Mouse (Mus musculus) forebrain, embryonic 16.5 days (tissue): ENCODE data around the gene Tap2. TPM values are rescaled to one million over a fixed set of nuclear protein-coding genes. Genes with fewer than 3 reads are reported as not detected.

Experiments used
- ATAC-seq: fragments of 200-750 bp; cut with Nextera tagmentation; 2 replicates; pipeline ENCODE4 v1.8.0; 2017; ENCODE audit warnings: mild to moderate bottlenecking, moderate library complexity
- H3K27ac ChIP-seq: fragments of 300-500 bp; sonication (generic); 2 replicates; pipeline ENCODE4 v1.5.1; 2014; ENCODE audit warnings: low read length, control low read depth
- H3K27me3 ChIP-seq: fragments of 300-500 bp; sonication (generic); replicated peaks from 2 replicates; pipeline ENCODE4 v1.6.1; 2014; ENCODE audit warnings: low read length; ENCODE audit not compliant: control insufficient read depth, insufficient read depth
- H3K36me3 ChIP-seq: fragments of 300-500 bp; sonication (generic); 2 replicates; pipeline ENCODE4 v1.6.1; 2014; ENCODE audit not compliant: control insufficient read depth, insufficient read depth
- H3K4me1 ChIP-seq: fragments of 300-500 bp; sonication (generic); replicated peaks from 2 replicates; pipeline ENCODE4 v1.6.1; 2014; ENCODE audit warnings: low read length; ENCODE audit not compliant: control insufficient read depth, insufficient read depth
- H3K4me2 ChIP-seq: fragments of 300-500 bp; sonication (generic); 2 replicates; pipeline ENCODE4 v1.6.1; 2014; ENCODE audit warnings: mild to moderate bottlenecking, low read length, control low read depth
- H3K4me3 ChIP-seq: fragments of 300-500 bp; sonication (generic); replicated peaks from 2 replicates; pipeline ENCODE4 v1.5.1; 2014; ENCODE audit warnings: mild to moderate bottlenecking, low read length, control low read depth
- H3K9ac ChIP-seq: fragments of 300-500 bp; sonication (generic); replicated peaks from 2 replicates; pipeline ENCODE4 v1.6.1; 2014; ENCODE audit warnings: low read depth, low read length, control low read depth
- H3K9me3 ChIP-seq: fragments of 300-500 bp; sonication (generic); 2 replicates; pipeline ENCODE4 v1.6.1; 2016; ENCODE audit warnings: low read length; ENCODE audit not compliant: control insufficient read depth
- WGBS: fragments of 180-500 bp; shearing (Covaris S2); extraction: QIAGEN DNeasy Blood & Tissue Kit; methylation state at CpG from one replicate; pipeline ENCODE4 v1.1.7; 2014; 5-methylcytosine and 5-hydroxymethylcytosine counted together
- polyA plus RNA-seq: library from polyadenylated mRNA; unstranded; fragments of >200 nt; fragmentation: Nextera tagmentation; extraction: Ambion mirVana; gene quantifications from 2 replicates; pipeline ENCODE4 v1.2.1, GENCODE M21; 2015

Gene Tap2
- polyA plus RNA-seq, 1 experiment from 2014 or later, result 1.6 TPM

DNA sequence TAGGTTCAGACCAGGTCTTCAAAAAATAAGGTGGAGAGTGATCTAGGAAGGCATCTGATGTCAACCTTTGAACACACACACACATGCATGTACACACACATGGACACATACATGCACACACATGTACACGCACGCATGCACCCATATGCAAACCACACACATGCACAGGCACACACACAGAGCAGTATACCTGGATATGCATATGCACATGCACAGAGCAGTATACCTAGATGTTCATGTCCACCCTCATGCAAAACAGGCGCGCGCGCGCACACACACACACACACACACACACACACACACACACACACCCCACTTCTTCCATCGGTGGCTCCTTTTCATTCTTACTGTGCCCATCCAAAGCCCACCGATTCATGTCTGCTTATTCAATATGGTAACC is 4.5 kb downstream of the Tap2 start:
- Histone ChIP-seq H3K27me3 (peaks cover 36% of the 10 kb centered on the region), H3K9ac (no peak overlapping the region)
- 95% methylated on average over 9 of the region's 9 CpGs for WGBS

DNA sequence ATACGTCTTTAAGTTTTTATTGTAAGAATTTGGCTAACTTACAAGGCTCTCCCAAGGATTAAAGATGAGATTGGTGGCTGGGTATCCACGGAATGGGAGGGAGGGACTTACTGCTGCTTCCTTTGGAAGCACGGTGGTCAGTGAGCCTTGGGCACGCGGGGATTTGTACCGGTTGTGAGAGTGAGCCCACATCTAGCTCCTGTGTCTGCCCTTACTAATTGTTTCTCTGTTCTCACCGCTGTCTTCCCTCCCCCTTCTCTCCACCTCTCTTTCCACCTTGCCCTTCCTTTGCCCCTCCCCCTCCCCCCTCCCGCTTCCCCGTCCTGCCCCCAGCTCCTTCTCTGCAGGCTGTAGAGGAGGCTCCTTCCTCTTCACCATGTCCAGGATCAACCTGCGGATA is 5.1 kb downstream of the Tap2 start:
- Histone ChIP-seq H3K36me3 (no peaks in the 10 kb centered on the region), H3K4me1 (peaks cover 11% of the 10 kb centered on the region), H3K27me3 (peaks cover 38% of the 10 kb centered on the region), H3K27ac (no peak overlapping the region), H3K4me2 (no peak overlapping the region), H3K9me3 (no peaks in the 10 kb centered on the region), H3K9ac (no peak overlapping the region), H3K4me3 (no peak overlapping the region)
- 26% methylated on average over 10 of the region's 10 CpGs for WGBS
- ATAC-seq, result no peak

More for the DNA sequence above, 4.5 kb downstream of the Tap2 start:
- no peak overlapping the region for H3K27ac ChIP-seq
- H3K4me3 ChIP-seq, result no peak overlapping the region
- no peaks in the 10 kb centered on the region for H3K9me3 ChIP-seq
- ATAC-seq, result no peak
- peaks cover 11% of the 10 kb centered on the region for H3K4me1 ChIP-seq
- H3K36me3 ChIP-seq, result no peaks in the 10 kb centered on the region
- no peak overlapping the region for H3K4me2 ChIP-seq

DNA sequence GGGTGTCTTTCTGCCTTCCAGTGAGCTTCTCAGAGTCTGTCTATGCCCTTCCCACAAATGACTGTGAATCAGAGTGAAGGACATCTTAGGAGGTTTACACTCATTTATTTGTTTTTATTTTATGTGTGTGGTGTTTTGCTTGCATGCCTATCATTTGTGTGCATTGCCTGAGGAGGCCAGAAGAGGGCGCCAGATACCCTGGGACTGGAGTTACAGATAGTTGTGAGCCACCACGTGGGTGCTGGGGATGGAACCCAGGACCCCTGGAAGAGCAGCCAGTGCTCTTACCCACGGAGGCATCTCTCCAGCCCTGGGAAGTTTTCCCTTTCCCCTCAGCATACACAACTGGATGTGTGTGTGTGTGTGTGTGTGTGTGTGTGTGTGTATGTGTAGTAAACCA is 6.4 kb downstream of the Tap2 start:
- H3K4me3 ChIP-seq, result no peak overlapping the region
- H3K27ac ChIP-seq, result no peak overlapping the region
- peaks cover 44% of the 10 kb centered on the region for H3K27me3 ChIP-seq
- WGBS, result 42% methylated on average over 3 of the region's 3 CpGs
- H3K9ac ChIP-seq, result no peak overlapping the region
- H3K4me2 ChIP-seq, result no peak overlapping the region
- no peaks in the 10 kb centered on the region for H3K36me3 ChIP-seq
- H3K4me1 ChIP-seq, result peaks cover 10% of the 10 kb centered on the region
- ATAC-seq, result no peak
- no peaks in the 10 kb centered on the region for H3K9me3 ChIP-seq

DNA sequence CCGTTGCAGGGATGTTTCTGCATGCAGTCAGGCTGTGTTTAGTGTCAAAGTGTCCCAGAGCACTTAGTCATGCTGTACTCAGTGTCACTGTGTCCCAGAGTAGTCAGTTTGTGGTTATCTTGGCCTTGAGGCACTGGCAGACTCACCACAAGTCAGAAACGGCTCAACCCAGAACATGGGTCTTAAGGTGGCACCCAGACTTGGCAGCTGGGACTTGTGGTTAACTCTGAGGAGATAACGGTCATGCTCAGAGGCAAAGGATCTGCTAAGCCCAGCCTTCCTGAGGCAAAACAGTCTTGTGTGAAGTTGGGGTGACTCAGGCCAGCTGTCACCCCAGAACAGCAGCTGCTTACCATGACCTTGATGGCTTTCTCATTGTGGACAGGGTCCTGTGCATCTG is 7.3 kb downstream of the Tap2 start:
- H3K9me3 ChIP-seq, result no peaks in the 10 kb centered on the region
- H3K4me3 ChIP-seq, result no peak overlapping the region
- H3K27me3 ChIP-seq, result peaks cover 39% of the 10 kb centered on the region
- WGBS, result 78% methylated on average over 3 of the region's 3 CpGs
- H3K4me1 ChIP-seq, result peaks cover 5% of the 10 kb centered on the region; the same call in 1 of the 2 replicates
- no peak overlapping the region for H3K27ac ChIP-seq
- no peak overlapping the region for H3K9ac ChIP-seq
- no peak for ATAC-seq
- H3K36me3 ChIP-seq, result no peaks in the 10 kb centered on the region
- H3K4me2 ChIP-seq, result no peak overlapping the region

DNA sequence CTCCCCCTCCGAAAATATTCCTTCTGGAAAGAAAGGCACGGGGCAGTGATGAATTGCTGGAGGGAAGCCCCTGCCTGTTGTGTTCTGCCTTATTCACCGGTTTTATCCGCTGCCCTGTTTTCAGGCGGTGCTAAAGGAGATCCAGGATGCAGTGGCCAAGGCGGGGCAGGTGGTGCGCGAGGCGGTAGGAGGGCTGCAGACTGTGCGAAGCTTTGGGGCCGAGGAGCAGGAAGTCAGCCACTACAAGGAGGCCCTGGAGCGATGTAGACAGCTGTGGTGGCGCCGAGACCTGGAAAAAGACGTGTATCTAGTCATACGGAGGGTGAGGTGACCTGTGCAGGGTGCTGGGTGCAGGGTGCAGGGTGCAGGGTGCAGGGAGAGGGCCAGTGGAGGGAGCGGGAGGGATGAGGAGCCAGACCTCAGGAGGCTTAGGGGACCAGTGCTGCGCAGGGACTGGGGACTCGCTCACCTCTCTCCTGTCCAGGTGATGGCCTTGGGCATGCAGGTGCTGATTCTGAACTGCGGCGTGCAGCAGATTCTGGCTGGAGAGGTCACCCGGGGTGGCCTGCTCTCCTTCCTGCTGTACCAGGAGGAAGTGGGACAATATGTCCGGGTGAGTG is 8.5 kb downstream of the Tap2 start:
- Histone ChIP-seq H3K27me3 (peaks cover 30% of the 10 kb centered on the region), H3K4me2 (no peak overlapping the region), H3K36me3 (no peaks in the 10 kb centered on the region), H3K9me3 (no peaks in the 10 kb centered on the region), H3K27ac (no peak overlapping the region), H3K4me3 (no peak overlapping the region), H3K9ac (no peak overlapping the region), H3K4me1 (peaks cover 5% of the 10 kb centered on the region; the same call in 1 of the 2 replicates)
- WGBS, result 14% methylated on average over 22 of the region's 23 CpGs
- ATAC-seq, result no peak

DNA sequence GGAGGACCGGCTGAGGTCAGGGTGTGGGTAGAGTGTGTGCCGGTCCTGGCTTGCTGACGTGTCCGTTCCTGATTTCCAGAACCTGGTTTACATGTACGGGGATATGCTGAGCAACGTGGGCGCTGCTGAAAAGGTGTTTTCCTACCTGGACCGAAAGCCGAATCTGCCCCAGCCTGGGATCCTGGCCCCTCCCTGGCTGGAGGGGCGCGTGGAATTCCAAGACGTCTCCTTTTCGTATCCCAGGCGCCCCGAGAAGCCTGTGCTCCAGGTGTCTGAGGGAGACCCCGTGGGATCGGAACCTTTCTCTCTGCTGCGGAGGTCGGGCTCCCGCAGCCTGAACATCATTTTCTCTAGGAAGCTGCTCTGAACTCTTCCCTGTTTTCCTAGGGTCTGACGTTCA is 10.6 kb downstream of the Tap2 start:
- no peaks in the 10 kb centered on the region for H3K9me3 ChIP-seq
- peaks cover 30% of the 10 kb centered on the region for H3K27me3 ChIP-seq
- no peaks in the 10 kb centered on the region for H3K36me3 ChIP-seq
- no peak overlapping the region for H3K9ac ChIP-seq
- no peak overlapping the region for H3K4me2 ChIP-seq
- WGBS, result 36% methylated on average over 21 of the region's 21 CpGs
- H3K4me1 ChIP-seq, result peaks cover 5% of the 10 kb centered on the region; the same call in 1 of the 2 replicates
- no peak for ATAC-seq
- H3K4me3 ChIP-seq, result no peak overlapping the region
- no peak overlapping the region for H3K27ac ChIP-seq

DNA sequence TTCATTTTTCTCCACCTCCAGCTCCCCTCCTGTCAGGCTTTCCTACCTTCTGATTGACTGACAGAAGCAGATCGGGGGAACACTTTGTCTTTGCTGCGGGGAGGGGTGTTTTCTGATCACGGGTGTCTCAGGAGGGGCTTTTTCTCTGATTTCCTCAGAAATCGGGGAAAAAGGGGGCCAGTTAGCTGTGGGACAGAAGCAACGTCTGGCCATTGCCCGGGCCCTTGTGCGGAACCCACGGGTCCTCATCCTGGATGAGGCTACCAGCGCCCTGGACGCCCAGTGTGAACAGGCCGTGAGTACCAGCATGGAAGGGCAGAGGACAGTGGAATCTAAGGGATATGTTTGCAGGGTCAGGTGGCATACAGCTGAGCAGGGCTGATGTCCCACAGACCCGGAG is 11.8 kb downstream of the Tap2 start:
- Histone ChIP-seq H3K36me3 (no peaks in the 10 kb centered on the region), H3K9ac (no peak overlapping the region), H3K27me3 (peaks cover 30% of the 10 kb centered on the region), H3K9me3 (no peaks in the 10 kb centered on the region), H3K4me1 (peaks cover 5% of the 10 kb centered on the region; the same call in 1 of the 2 replicates), H3K4me3 (no peak overlapping the region), H3K27ac (no peak overlapping the region), H3K4me2 (no peak overlapping the region)
- WGBS, result 84% methylated on average over 12 of the region's 12 CpGs
- ATAC-seq, result no peak

DNA sequence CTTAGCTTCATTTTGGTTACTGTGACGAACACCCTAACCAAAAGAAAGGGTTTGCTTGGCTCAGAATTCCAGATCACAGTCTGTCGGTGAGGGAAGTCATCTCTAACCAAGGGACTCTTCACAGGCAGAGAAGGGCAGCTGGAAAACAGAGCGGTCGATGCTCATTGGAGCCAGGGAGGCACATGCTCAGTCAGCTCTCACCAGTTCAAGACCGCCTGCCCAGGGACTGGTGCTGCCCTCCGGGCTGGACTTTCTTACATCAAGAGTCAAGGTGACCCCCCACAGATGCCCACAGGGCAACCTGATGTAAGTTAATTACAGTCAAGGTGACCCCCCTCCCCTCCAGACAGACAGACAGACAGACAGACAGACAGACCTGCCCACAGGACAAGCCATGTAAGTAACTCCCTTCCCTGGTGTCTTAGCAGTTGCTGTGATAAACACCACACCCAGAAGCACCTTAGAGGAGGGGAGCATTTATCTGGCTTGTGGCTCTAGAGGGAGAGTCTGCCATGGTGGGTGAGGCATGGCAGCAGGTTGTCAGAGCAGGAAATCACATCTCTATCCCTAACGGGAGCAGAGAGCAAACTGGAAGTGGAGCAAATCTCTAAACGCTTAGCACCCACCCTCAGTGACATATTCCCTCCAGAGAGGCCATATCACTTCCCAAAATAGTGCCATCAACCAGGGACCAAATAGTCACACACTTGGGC is 14.0 kb downstream of the Tap2 start:
- Histone ChIP-seq H3K4me1 (no peaks in the 10 kb centered on the region), H3K27ac (no peak overlapping the region), H3K9me3 (no peaks in the 10 kb centered on the region), H3K27me3 (peaks cover 15% of the 10 kb centered on the region), H3K4me2 (no peak overlapping the region), H3K4me3 (no peak overlapping the region), H3K36me3 (no peaks in the 10 kb centered on the region), H3K9ac (no peak overlapping the region)
- ATAC-seq, result no peak
- 87% methylated on average over 8 of the region's 8 CpGs for WGBS

DNA sequence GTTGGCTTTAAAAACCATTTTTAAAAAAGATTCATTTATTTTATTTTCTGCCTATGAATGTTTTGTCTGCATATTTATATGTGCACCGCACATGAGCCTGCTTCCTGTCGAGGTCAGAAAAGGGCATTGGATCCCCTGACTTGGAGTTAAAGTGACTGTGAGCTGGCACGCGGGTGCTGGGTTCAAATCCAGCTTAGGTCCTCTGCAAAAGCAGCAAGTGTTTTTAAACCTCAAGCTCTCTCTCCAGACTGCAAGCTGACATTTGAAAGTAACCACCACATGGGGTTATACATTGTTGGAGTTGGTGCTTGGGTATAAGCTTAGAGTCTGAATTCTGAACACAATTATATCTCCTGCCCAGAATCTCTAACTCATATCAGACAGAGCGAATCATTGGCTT is 14.7 kb downstream of the Tap2 start:
- Histone ChIP-seq H3K9ac (no peak overlapping the region), H3K36me3 (no peaks in the 10 kb centered on the region), H3K4me2 (no peak overlapping the region), H3K9me3 (no peaks in the 10 kb centered on the region), H3K4me3 (no peak overlapping the region), H3K4me1 (no peaks in the 10 kb centered on the region), H3K27ac (no peak overlapping the region), H3K27me3 (peaks cover 12% of the 10 kb centered on the region)
- ATAC-seq, result no peak
- WGBS, result 88% methylated on average over 5 of the region's 5 CpGs
